Mouse (Mus musculus): ENCODE measurements around the gene Gm14698. TPM values are rescaled to one million over a fixed set of nuclear protein-coding genes. Genes with fewer than 3 reads are reported as not detected.
"Not testable (repeated sequence)": the region's sequence is repeated elsewhere in the genome, so short reads cannot be mapped to it uniquely, and the experiment has no call there.

Gm14698 gene
- polyA plus RNA-seq (2016; fragmentation: Nextera tagmentation; extraction: Ambion mirVana) = 4.2 TPM in 2 replicates

DNA sequence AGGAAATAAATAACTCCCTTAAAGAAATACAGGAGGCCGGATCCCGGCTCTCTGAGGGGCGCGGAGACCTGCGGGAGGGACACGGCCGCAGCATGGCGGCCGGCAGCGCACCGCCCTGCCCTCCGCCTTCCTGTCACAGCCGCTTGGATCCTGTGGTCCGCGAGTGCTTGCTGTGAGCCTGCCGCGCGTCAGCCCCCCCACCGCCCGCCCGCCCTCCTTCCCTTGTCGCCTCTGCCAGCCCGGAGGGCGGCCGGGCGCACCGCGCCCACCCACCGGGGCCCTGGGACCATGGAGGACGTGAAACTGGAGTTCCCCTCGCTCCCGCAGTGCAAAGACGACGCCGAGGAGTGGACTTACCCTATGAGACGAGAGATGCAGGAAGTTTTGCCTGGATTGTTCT lies at the start of gene Gm14698:
Gene Gm14698, plus strand, starts transcription at position 35 of the 400 bp plus-strand sequence.
- H3K27me3 ChIP-seq; H3K9ac ChIP-seq (replicated peaks); H3K9me3 ChIP-seq; H3K4me1 ChIP-seq (replicated peaks); H3K36me3 ChIP-seq; H3K27ac ChIP-seq: not testable (repeated sequence)
- Histone ChIP-seq H3K4me3 (replicated peaks) (peak within 1 kb of the TSS; percentile 31), H3K4me2 (peak within 1 kb of the TSS; percentile 43)
- ATAC-seq (ENCODE audit: insufficient number of reproducible peaks, insufficient read depth, low FRiP score, low TSS enrichment, low read depth) = 0 out of 2 replicates have a peak, but pooled peaks have one; percentile 59
- WGBS = 23% methylated on average over 26 of the region's 36 CpGs

DNA sequence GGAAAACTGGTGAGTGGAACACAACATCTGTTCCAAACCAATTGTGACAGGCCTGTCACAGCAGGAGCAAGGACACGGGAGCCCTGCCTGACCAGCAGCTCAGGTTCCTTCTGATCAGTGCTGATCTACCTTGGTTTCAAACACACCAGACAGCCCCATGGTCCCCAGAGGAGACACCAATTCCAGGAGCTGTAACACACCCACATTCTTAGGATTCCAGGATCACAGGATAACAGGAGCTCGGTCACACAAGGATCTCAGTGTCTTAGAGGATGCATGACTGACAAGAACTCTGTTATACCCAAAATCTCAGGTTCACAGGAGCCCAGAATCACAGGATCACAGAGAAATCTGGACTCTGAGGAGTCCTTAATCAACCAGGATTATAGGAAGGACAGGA lies 444 bp upstream of the Gm14698 start:
- H3K4me3 ChIP-seq (replicated peaks) = peak overlapping the region; percentile 31; the same call in 1 of the 2 replicates
- H3K9me3 ChIP-seq; H3K27me3 ChIP-seq; ATAC-seq (ENCODE audit: insufficient number of reproducible peaks, insufficient read depth, low FRiP score, low TSS enrichment, low read depth); H3K4me1 ChIP-seq (replicated peaks); H3K36me3 ChIP-seq; H3K9ac ChIP-seq (replicated peaks); H3K27ac ChIP-seq: not testable (repeated sequence)
- H3K4me2 ChIP-seq = peak overlapping the region; percentile 43
- WGBS = 16% methylated on average over 2 of the region's 2 CpGs

DNA sequence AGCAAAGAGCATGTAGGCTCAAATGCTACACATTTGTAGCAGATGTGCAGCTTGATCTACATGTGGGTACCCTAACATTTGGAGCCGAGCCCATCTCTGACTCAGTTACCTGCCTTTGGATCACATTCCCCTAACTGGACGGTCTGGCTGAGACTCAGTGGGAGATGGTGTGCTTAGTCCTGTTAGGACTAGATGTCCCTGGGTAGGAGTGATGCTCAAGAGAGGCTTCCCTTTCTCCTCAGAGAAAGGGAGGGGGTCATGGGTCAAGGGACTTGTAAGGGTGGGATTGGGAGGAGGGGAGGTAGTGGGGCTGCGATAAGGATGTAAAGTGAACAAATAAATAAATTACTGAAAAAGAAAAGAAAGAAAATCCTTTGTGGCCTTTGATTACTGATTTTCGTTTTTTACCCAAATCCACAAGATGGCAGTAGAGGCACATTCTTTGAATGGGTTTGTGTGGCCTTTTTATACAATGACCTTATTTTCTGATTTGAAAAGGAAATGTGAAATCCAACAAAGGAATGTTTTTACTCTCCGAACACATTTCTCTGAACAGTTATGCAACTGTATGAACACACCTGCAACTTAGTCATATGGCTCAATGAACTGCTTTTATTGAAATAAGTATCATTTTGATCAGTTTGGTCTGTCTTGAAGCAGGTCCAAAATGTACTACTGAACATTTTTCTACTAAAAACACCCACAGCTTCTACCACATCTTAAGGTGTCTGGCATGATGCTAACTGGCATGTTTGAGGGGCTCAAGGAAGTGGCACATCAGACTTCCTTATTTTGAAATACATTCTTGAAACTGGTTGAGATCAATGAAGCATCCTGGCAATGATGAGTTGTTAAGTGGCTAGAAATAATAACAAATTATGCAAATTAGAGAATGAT lies 18.9 kb downstream of the Gm14698 start:
- no peak for ATAC-seq (ENCODE audit: insufficient number of reproducible peaks, insufficient read depth, low FRiP score, low TSS enrichment, low read depth)
- Histone ChIP-seq H3K36me3 (no peaks in the 10 kb centered on the region), H3K9me3 (no peaks in the 10 kb centered on the region), H3K9ac (replicated peaks) (no peak overlapping the region), H3K4me1 (replicated peaks) (no peaks in the 10 kb centered on the region), H3K27ac (no peak overlapping the region), H3K4me2 (no peak overlapping the region), H3K27me3 (no peaks in the 10 kb centered on the region), H3K4me3 (replicated peaks) (no peak overlapping the region)
- 24% methylated on average over 5 of the region's 5 CpGs for WGBS

DNA sequence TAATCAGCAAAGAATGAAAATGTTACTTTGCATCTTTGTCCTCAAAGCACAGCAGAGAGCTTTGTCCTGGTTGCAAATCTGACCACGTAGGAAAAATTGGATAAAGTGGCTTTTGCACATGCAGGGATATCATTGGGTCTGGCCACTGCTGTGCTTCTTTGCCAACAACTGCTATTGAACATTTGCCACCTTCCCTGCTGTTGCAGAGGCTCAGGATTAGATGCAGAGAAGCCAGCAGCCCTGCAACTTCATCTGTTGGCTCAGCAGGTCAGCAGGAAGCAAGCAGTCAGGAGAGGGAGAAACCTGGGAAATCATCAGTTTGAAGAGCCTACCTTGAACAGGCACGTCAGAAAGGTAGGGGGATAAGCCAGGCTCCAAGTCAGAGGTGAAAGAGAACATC lies 44.3 kb downstream of the Gm14698 start:
- no peak overlapping the region for H3K27ac ChIP-seq
- no peaks in the 10 kb centered on the region for H3K27me3 ChIP-seq
- H3K4me3 ChIP-seq (replicated peaks) = no peak overlapping the region
- no peak overlapping the region for H3K9ac ChIP-seq (replicated peaks)
- no peaks in the 10 kb centered on the region for H3K4me1 ChIP-seq (replicated peaks)
- WGBS = 40% methylated on average over 2 of the region's 2 CpGs
- no peak overlapping the region for H3K4me2 ChIP-seq
- H3K36me3 ChIP-seq = no peaks in the 10 kb centered on the region
- H3K9me3 ChIP-seq = no peaks in the 10 kb centered on the region
- ATAC-seq (ENCODE audit: insufficient number of reproducible peaks, insufficient read depth, low FRiP score, low TSS enrichment, low read depth) = no peak

Other genes starting within 250 kb of the Gm14698 start
- 85.6 and 86.5 TPM in 2 replicates for gene Fmr1, start 142.6 kb upstream of the Gm14698 start, polyA plus RNA-seq (2016; fragmentation: Nextera tagmentation; extraction: Ambion mirVana)
- not detected in 2 replicates for gene Fmr1nb, start 59.3 kb upstream of the Gm14698 start, polyA plus RNA-seq (2016; fragmentation: Nextera tagmentation; extraction: Ambion mirVana)
- not detected in 2 replicates for gene Gm6812, start 72.0 kb downstream of the Gm14698 start, polyA plus RNA-seq (2016; fragmentation: Nextera tagmentation; extraction: Ambion mirVana)